Mouse (Mus musculus) cerebellum, adult 9-11 months (tissue): ENCODE measurements at regions not wholly inside any gene's neighbourhood (a gene's known extent, or its start where the extent isn't known, plus 50 kb on each side); places are given as distances from the start of the nearest gene placed in this dataset.
A peak's percentile ranks its signal among the peaks of the same experiment; 100 is the strongest.

Source experiments
- DNase-seq: peaks from one replicate; pipeline ENCODE4 v3.0.0; 2022

- no peak for DNase-seq
Measured at GRCm38 (mm10) chr4:29034406-29034805, 221.5 kb downstream of the Epha7 start.

GRCm38 (mm10) chr4:29039993-29040392 is 227.1 kb downstream of the Epha7 start:
- DNase-seq, result no peak

- DNase-seq, result no peak
Measured at GRCm38 (mm10) chr4:29068678-29069621, 256.0 kb downstream of the Epha7 start.

GRCm38 (mm10) chr4:29074204-29074603 is 261.3 kb downstream of the Epha7 start:
- DNase-seq, result no peak

- no peak for DNase-seq
Measured at GRCm38 (mm10) chr4:29074851-29075250, 261.9 kb downstream of the Epha7 start.

- no peak for DNase-seq
Measured at GRCm38 (mm10) chr4:29076683-29077082, 263.8 kb downstream of the Epha7 start.

GRCm38 (mm10) chr4:29078391-29078790 is 265.5 kb downstream of the Epha7 start:
- DNase-seq, result no peak

GRCm38 (mm10) chr4:29083545-29084290 is 270.8 kb downstream of the Epha7 start:
- DNase-seq, result no peak

GRCm38 (mm10) chr4:29090949-29091348 is 278.0 kb downstream of the Epha7 start:
- no peak for DNase-seq

GRCm38 (mm10) chr4:29091495-29092211 is 278.7 kb downstream of the Epha7 start:
- no peak for DNase-seq

GRCm38 (mm10) chr4:29102373-29102772 is 289.4 kb downstream of the Epha7 start:
- DNase-seq, result no peak

- DNase-seq, result no peak
Measured at GRCm38 (mm10) chr4:29103414-29103813, 290.5 kb downstream of the Epha7 start.

GRCm38 (mm10) chr4:29112552-29112951 is 299.6 kb downstream of the Epha7 start:
- DNase-seq, result no peak

GRCm38 (mm10) chr4:29117025-29117424 is 304.1 kb downstream of the Epha7 start:
- no peak for DNase-seq

- peak; percentile 33 for DNase-seq
Measured at GRCm38 (mm10) chr4:29117926-29118325, 305.0 kb downstream of the Epha7 start.

- DNase-seq, result no peak
Measured at GRCm38 (mm10) chr4:29118679-29119479, 305.9 kb downstream of the Epha7 start.

GRCm38 (mm10) chr4:29119480-29120153 is 306.7 kb downstream of the Epha7 start:
- no peak for DNase-seq

- no peak for DNase-seq
Measured at GRCm38 (mm10) chr4:29123697-29124377, 310.9 kb downstream of the Epha7 start.

- DNase-seq, result no peak
Measured at GRCm38 (mm10) chr4:29130485-29130884, 317.6 kb downstream of the Epha7 start.

GRCm38 (mm10) chr4:29133404-29134307 is 320.7 kb downstream of the Epha7 start:
- DNase-seq, result no peak
